Mouse (Mus musculus) gastrocnemius, postnatal 10 days (tissue): Measurements from ENCODE around the gene Fstl1. TPM values are rescaled to one million over a fixed set of nuclear protein-coding genes. Genes with fewer than 3 reads are reported as not detected.

Experiments
- DNase-seq: peaks from one replicate; pipeline ENCODE4 v3.0.0; 2021; ENCODE audit warnings: mixed read lengths
- total RNA-seq, 2 experiments: library from RNA; stranded (reverse); gene quantifications; 2 replicates each; pipeline ENCODE4 v1.2.3; 2021

Gene Fstl1
- total RNA-seq, 2 experiments from 2014 or later = 329 to 424 TPM

DNA sequence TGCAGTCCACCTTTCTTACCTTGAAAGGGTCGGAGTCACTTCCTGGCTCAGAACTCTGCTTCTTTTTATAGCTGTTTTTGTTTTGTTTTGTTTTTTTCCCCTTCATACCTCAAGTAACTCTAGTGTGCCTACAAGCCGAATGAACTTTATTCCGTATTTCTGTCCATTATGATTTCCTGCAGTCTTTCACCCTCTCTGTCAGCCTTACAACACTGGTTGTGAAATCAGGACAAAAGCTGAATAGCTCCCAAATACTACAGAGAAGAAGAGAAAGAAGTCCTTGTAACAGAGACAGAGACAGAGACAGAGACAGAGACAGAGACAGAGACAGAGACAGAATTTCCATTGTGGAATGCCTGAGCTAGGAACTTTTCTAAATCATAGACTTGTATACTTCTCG, 41.3 kb downstream of the Fstl1 start:
- no peak for DNase-seq

DNA sequence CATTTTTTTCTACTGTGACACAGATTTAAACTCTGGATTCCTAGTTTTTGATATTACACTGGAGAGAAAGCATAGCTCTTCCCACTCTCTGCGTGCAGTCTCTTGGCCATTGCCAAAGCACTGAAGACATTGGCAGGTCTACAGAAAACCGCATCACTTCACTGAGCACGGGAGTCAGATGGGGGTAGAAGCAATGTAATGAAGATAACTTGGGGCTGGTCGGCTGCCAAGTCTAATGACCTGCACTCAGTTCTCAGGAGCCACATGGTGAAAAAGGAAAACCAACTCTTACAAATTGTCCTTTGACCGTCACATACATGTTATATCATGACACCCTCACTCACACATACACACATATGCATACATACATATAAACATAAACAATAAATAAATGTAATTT, 47.3 kb downstream of the Fstl1 start:
- DNase-seq = no peak

DNA sequence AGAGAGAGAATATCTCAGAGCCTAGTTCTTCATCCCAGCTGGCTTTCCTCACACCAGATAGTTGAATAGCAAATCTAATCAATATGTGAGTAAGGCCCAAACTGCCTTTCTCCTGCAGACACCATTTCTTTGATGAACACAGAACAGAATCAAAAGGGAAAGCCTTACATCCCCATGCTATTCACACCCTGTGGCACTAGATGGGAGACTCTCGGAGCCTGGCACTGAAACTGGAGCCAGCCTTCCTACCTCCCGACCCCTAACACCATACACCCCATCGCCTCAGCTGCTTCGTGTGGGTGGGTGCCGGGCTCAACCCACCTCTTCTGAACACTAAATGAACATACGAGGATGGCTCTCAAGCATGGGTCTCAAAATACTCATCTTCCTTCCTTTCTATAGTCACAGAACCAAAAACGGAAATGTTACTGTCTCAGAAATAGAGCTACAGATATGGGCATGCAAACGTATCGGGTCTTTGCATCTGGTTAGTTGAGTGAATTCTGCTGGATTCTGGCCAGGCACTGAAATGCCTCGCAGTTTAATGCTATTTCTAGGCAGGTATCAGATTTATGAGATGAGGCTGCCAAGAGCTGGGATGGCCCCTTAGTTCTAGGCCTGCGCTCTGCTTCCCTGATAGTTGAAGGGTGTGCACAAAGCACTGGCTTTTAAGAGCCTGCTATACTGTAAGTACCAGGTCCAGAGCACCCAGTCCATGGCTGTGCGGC, 48.3 kb downstream of the Fstl1 start:
- DNase-seq = no peak

- DNase-seq = no peak
These were observed 49.6 kb downstream of the Fstl1 start for GRCm38 (mm10) chr16:37826286-37826685.

DNA sequence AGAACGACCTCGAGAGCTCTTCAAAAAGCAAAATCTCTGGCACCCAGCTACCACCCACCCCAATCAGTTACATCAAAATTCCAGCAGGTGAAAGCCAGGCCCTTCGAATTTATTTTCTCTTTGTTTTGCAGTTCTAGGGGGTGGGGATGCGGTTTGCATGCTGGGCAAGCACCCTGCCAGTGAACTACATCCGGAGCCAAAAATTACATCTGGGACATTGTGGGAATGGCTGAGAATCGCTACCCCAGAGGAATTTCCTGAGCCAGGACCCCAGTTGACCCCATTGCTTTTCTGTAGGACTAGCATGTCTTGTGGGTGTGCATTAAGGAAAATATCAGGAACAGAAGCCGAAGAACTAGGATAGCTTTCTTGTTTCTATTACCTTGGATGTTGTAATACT, 54.4 kb downstream of the Fstl1 start:
- no peak for DNase-seq

DNA sequence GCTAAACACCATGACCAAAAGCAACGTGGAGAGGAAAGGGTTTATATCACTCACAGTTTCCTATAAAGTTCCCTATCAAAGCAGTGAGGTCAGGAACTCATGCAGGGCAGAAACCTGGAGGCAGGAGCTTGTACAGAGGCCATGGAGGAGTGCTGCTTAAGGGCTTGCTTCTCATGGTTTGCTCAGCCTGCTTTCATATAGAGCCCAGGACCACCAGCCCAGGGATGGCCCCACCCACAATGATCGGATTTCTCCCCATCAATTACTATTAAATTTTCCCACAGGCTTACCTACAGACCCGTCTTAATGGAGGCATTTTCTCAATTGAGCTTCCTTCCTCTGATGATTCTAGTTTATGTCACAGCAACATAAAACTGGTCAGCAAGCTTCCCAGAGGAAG, 60.9 kb downstream of the Fstl1 start:
- DNase-seq = no peak

DNA sequence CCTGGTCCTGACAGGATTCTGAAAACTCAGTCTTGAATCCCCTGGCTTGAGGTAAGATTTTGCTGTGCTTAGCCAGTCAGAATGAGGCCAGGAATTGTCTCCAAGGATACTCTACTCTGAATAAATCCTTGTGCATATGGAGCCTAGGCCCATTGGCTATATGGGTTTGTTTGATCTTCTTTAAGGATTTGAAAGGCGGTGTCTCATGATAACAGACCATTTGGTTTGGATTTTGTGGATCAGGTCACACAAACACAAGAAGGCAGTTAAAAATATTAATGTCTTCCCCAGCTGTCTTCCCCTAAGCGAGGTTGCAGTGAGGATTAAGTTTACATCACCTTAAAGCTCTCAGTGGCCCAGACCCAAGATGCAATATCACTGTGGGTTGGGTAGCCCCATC, 65.8 kb downstream of the Fstl1 start:
- DNase-seq = no peak

DNA sequence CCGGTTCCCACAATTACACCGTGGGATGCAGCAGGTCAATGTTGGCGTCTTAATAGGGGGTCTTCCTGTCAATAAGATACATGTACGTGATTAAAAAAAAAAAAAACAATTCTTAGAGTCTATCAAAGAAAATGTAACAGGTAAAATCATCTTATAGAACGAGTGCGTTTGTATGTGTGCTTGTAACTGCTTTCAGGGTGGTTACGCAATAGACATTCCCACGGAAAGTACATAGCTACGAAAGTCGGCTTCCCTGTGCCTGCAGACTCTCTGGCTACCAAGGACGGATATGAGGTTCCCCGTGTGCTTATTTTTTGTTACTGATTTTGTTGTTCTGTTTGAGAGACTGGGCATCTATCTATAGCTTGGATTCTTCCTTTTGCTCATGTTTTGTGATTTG, 67.1 kb downstream of the Fstl1 start:
- no peak for DNase-seq

GRCm38 (mm10) chr16:37845202-37845925, 68.7 kb downstream of the Fstl1 start:
- DNase-seq = no peak

DNA sequence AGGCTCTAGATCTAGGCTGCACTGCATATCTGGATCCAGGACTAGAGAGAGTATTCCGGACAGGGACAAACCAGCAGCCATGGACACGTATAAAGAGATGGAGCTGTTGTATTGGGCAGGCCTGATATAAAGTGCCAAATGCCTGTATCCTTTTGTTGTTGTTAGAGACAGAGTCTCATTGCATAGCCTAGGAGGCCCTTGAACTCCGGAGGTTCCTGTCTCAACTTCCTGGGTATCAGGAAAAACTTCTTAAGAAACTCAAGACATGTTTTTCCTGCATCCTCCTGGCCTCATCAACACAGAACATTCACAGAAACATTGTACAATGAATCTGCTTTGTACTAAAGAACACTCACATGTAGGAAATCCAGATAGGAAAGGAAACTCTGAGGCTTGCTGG, 70.4 kb downstream of the Fstl1 start:
- DNase-seq = no peak

DNA sequence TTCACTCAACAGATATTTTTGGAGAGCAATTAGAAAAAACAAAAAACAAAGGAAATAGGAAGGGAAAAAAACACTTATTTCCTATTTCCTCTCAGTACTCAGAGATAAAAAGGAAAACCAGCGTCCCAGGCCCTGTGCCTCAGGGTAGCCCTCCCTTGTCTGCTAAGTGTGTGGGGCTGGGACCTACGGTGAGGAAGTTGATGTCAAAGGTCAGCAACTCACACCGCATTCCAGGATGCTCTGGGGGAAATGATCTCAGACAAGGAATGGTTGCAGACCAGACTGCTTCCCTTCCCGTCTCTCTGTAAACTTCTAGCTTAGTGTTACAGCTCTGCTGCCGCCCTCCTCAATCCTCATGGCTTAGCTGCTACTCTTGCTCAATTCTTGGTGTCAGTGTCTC, 74.7 kb downstream of the Fstl1 start:
- DNase-seq = no peak

GRCm38 (mm10) chr16:37853279-37853678, 76.6 kb downstream of the Fstl1 start:
- no peak for DNase-seq

DNA sequence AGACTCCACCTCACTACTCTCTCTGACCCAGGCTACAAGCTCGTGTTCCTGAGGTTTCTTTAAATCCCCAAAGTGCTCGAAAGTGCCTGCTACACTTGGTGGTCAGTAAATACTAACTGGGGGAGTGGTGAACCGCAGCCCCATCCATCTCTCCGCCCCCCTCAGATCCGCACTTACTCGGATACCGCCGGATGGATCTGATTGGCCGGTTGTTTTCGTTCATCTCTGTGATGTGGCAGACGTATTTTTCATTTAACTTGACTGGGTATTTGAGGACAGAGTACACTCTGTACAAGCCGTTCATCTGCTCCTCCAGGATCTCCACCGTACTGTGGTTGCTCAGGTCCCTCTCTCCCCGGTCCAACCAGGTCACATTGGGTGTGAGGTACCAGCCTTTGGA, 77.4 kb downstream of the Fstl1 start:
- no peak for DNase-seq

DNA sequence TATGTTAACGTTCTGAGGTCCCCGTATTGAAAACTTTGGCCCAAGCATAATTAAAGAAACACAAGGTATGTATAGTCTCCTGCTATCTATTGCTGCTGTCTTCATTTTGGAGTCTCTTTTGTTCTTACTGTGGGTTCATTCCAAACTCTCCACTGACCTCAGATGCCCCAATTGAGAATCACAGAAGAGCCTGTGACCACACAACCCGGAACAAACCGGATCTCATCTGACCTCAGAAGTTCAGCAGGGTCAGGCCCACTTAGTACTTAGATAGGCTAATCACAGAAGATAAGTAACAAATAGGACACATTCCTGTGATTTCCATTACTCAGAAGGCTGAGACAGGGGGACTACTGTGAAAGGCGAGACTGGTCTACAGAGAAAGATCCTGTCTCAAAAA, 77.9 kb downstream of the Fstl1 start:
- DNase-seq = no peak

DNA sequence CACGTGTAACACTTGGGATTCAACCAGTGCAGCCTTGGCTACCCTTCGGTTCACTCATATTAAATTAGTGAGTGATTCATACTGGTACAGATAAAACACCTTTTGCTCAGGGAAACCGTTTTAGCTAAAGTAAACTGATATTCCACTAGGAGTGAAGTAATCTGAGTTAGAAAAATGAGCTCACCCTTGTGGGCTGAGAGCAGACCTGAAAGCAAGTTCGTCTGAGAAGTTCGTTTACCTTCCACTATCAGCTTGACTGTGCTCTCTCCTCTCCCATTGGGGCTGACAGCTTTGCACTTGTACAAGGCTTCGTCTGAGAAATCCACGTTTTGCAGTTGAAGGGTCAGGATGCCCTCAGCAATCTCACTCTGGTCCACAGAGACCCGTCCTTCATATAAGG, 78.9 kb downstream of the Fstl1 start:
- DNase-seq = no peak

- DNase-seq = no peak
These were observed 79.7 kb downstream of the Fstl1 start for GRCm38 (mm10) chr16:37856327-37856726.

DNA sequence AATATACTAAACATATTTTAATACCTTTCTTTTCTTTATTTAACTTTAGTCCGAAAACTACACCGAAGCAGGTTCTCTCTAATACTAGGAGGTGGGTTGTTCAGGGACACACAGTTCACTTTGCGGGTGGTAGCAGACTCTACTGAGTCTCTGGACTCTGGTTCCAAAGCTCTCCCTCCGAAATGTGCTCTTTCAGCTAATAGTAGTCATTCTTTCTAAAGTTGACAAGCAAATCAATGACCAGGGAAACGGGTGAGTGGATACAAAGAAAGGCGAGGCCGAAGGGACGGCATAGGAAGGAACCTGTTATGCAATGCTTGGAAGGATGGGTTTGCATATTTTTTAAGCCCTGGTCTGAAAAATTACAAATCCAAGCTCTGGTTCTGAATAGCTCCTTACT, 80.8 kb downstream of the Fstl1 start:
- DNase-seq = no peak

DNA sequence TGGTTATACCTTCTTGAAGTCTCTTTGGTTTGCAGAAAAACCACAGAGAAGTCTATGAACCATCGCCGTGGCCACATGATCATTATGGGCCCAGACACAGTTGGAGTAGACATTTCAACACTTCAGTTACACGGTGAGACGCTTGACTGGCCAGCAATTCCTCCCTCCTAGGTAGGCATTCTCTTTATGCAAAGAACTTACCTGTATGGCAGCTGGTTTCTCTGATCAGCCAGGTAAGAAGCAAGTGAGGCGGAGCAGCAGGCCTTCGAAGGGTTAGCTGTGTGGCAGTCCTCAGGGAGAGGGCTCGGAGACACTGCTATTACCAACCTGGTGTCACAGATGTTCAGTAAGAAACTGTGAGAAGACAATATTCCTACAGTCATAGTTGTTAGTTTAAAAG, 83.5 kb downstream of the Fstl1 start:
- no peak for DNase-seq

GRCm38 (mm10) chr16:37861029-37861428, 84.4 kb downstream of the Fstl1 start, which contains the start of gene Gm36028:
Gene Gm36028, minus strand, starts transcription at chr16:37861146.
- DNase-seq = no peak

GRCm38 (mm10) chr16:37863876-37864275, 87.2 kb downstream of the Fstl1 start:
- no peak for DNase-seq

DNA sequence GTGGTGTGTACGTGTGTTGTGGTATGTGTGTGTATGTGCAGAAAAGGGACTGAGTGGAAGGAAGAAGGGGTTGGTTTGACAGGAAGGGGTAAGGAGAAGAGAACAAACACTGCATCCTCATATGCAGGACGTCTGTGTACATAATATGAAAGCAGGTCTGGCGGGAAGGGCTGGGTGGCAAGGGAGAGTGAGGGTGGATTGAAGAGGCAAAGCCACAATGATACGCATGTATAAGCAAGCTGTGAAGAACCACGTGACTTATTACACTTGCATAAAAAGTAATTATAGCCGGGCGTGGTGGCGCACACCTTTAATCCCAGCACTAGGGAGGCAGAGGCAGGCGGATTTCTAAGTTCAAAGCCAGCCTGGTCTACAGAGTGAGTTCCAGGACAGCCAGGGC, 89.2 kb downstream of the Fstl1 start:
- DNase-seq = no peak

DNA sequence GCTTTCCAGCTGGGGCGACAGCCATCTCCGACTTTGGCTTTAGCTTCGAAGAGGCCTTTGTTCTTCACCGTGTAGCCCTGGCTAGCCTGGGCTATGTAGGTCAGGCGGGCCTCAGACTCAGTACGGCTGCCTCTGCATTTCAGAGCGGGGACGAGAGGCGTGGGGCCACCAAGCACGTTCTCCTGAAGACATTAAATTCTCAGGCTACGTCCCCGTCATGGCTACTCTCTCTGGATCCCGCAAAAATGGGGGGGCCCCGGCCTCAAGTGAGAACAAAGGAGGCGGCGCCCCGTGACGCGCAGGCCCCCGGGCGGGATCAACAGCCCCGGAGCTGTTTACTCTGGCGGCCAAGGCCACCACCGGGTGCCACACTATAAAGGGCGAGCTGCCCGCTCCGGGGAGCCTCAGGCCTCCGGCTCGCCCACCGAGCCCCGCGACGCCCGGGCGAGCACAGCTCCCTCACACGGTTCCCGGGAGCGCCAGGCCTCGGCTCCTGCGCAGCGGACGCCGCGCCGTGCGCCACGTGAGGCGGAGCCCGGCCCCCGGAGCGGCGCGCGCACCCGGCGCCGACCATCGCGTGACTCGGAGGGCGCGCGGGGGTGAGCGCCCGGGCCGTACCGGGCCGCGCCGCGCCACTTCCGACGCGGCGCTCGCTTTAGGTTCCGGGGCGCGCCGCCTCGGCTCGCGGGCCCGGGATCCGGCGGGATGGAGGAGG, 91.3 kb downstream of the Fstl1 start, which contains the start of gene Lrrc58:
Gene Lrrc58 (plus strand): TSS at position 599 of the 715 bp plus-strand sequence.
- DNase-seq = peak; percentile 86
